In genomic region chr1:150681433-150681832, GRCm38 (mm10) we compare ENCODE assay signal across 16 mouse cellular contexts.
A peak's percentile ranks its signal among the peaks of the same experiment; 100 is the strongest.
DNase-seq lines count a peak whose midpoint lies in the region; ATAC-seq and TF ChIP-seq lines count a peak whose summit lies in the region.
"Had no signal": no experiment of that assay in that cellular context is flagged by ENCODE, and none has a peak within 500 bp of the region (broad histone marks: within the 10 kb centered on the region; RNA-seq: fewer than 3 reads in every experiment).

No protein-coding gene starts in this region.

- no peak for TF ChIP-seq CTCF in kidney, postnatal 0 days (IDR thresholded peaks at IDR 0.05; ENCODE audit: low read depth)
- no peak for TF ChIP-seq CTCF in kidney, adult 2 months (conservative IDR thresholded peaks at IDR 0.05; ENCODE audit: insufficient read depth, insufficient read length, low read depth, low read length)

- WGBS in forebrain, embryonic 15.5 days: 87% methylated on average over 3 of the region's 3 CpGs
- WGBS in forebrain, embryonic 12.5 days: 90% methylated on average over 3 of the region's 3 CpGs
- 78% methylated on average over 3 of the region's 3 CpGs for WGBS in kidney, postnatal 0 days
- WGBS in kidney, adult 2 months: 77% methylated on average over 3 of the region's 3 CpGs
- 91% methylated on average over 3 of the region's 3 CpGs for WGBS in limb, embryonic 10.5 days

- peak overlapping the region; percentile 12; the same call in 1 of the 2 replicates for H3K4me2 ChIP-seq in forebrain, embryonic 15.5 days (replicated peaks)
- no peak overlapping the region for H3K4me2 ChIP-seq in forebrain, embryonic 12.5 days
- peak overlapping the region; percentile 7; the same call in 1 of the 2 replicates for H3K4me2 ChIP-seq in kidney, postnatal 0 days (ENCODE audit: low read length)
- H3K4me2 ChIP-seq: heart, embryonic 13.5 days; intestine, embryonic 15.5 days; kidney, embryonic 15.5 days; limb, embryonic 15.5 days had no signal

- no peak overlapping the region for H3K9ac ChIP-seq in forebrain, embryonic 15.5 days (replicated peaks)
- no peak overlapping the region for H3K9ac ChIP-seq in forebrain, embryonic 12.5 days
- no peak overlapping the region for H3K9ac ChIP-seq in kidney, postnatal 0 days (ENCODE audit: low read depth, low read length)
- H3K9ac ChIP-seq: heart, embryonic 13.5 days; intestine, embryonic 15.5 days; kidney, embryonic 15.5 days; limb, embryonic 15.5 days had no signal

- no peak for TF ChIP-seq POLR2A in kidney, adult 2 months (IDR thresholded peaks at IDR 0.05; ENCODE audit: low read depth, low read length)

- intact Hi-C loops in left cerebral cortex, postnatal 14 days (cut with DNase I): no loop called here

- DNase-seq in kidney, postnatal 0 days (ENCODE audit: low spot score): no peak
- no peak for DNase-seq in kidney, adult 2 months
- peak; percentile 67 for DNase-seq in brain, adult 2 months (ENCODE audit: low read depth, low spot score)
- no peak for DNase-seq in limb, embryonic 10.5 days (ENCODE audit: low spot score)
- no peak for DNase-seq in embryo, embryonic 10 days (ENCODE audit: low spot score)
- DNase-seq in left cerebral cortex, postnatal 14 days (ENCODE audit: low spot score in 2 of 2): no peak
- DNase-seq: adrenal gland, adult 8-10 months; heart, postnatal 36 days; thymus, adult 2 months had no signal

- H3K36me3 ChIP-seq in forebrain, embryonic 15.5 days: no peaks in the 10 kb centered on the region
- no peaks in the 10 kb centered on the region for H3K36me3 ChIP-seq in forebrain, embryonic 12.5 days (replicated peaks)
- H3K36me3 ChIP-seq in kidney, postnatal 0 days (ENCODE audit: insufficient read depth, low read length): 0 out of 2 replicates have a peak, but pooled peaks cover 7% of the 10 kb centered on the region
- no peaks in the 10 kb centered on the region for H3K36me3 ChIP-seq in kidney, adult 2 months (ENCODE audit: control insufficient read depth, insufficient read depth, low read length)
- peaks cover 26% of the 10 kb centered on the region for H3K36me3 ChIP-seq in limb, embryonic 10.5 days
- H3K36me3 ChIP-seq: intestine, embryonic 15.5 days had no signal

- no peaks in the 10 kb centered on the region for H3K9me3 ChIP-seq in forebrain, embryonic 15.5 days
- no peaks in the 10 kb centered on the region for H3K9me3 ChIP-seq in forebrain, embryonic 12.5 days
- H3K9me3 ChIP-seq in kidney, postnatal 0 days (replicated peaks; ENCODE audit: low read length): no peaks in the 10 kb centered on the region
- no peaks in the 10 kb centered on the region for H3K9me3 ChIP-seq in limb, embryonic 10.5 days (replicated peaks)
- H3K9me3 ChIP-seq: heart, embryonic 13.5 days; intestine, embryonic 15.5 days; kidney, embryonic 15.5 days; limb, embryonic 15.5 days had no signal

- H3K27ac ChIP-seq in forebrain, embryonic 15.5 days (replicated peaks): no peak overlapping the region
- H3K27ac ChIP-seq in forebrain, embryonic 12.5 days: no peak overlapping the region
- no peak overlapping the region for H3K27ac ChIP-seq in kidney, postnatal 0 days
- H3K27ac ChIP-seq in kidney, adult 2 months (ENCODE audit: insufficient read depth, low read depth, low read length): no peak overlapping the region
- H3K27ac ChIP-seq in limb, embryonic 10.5 days: peak overlapping the region; percentile 63
- H3K27ac ChIP-seq: intestine, embryonic 15.5 days; kidney, embryonic 15.5 days had no signal

- H3K27me3 ChIP-seq in forebrain, embryonic 15.5 days: no peaks in the 10 kb centered on the region
- H3K27me3 ChIP-seq in forebrain, embryonic 12.5 days: no peaks in the 10 kb centered on the region
- no peaks in the 10 kb centered on the region for H3K27me3 ChIP-seq in kidney, postnatal 0 days (ENCODE audit: insufficient read depth, low read length)
- no peaks in the 10 kb centered on the region for H3K27me3 ChIP-seq in kidney, adult 2 months (replicated peaks; ENCODE audit: control insufficient read depth, insufficient read depth, low read length)
- H3K27me3 ChIP-seq in limb, embryonic 10.5 days (ENCODE audit: low read depth, poor library complexity, severe bottlenecking): no peaks in the 10 kb centered on the region
- H3K27me3 ChIP-seq: heart, embryonic 13.5 days; intestine, embryonic 15.5 days; kidney, embryonic 15.5 days; limb, embryonic 15.5 days had no signal

- H3K4me1 ChIP-seq in forebrain, embryonic 15.5 days: peaks cover 10% of the 10 kb centered on the region; the same call in 1 of the 2 replicates
- no peaks in the 10 kb centered on the region for H3K4me1 ChIP-seq in forebrain, embryonic 12.5 days
- H3K4me1 ChIP-seq in kidney, postnatal 0 days (replicated peaks; ENCODE audit: insufficient read depth, low read length): no peaks in the 10 kb centered on the region
- H3K4me1 ChIP-seq in kidney, adult 2 months (ENCODE audit: control insufficient read depth, insufficient read depth, low read length): no peaks in the 10 kb centered on the region
- H3K4me1 ChIP-seq in limb, embryonic 10.5 days: peaks cover 31% of the 10 kb centered on the region
- H3K4me1 ChIP-seq: intestine, embryonic 15.5 days; kidney, embryonic 15.5 days had no signal

- H3K4me3 ChIP-seq in forebrain, embryonic 15.5 days: no peak overlapping the region
- no peak overlapping the region for H3K4me3 ChIP-seq in forebrain, embryonic 12.5 days (replicated peaks)
- H3K4me3 ChIP-seq in kidney, postnatal 0 days (replicated peaks; ENCODE audit: low read depth, low read length): no peak overlapping the region
- no peak overlapping the region for H3K4me3 ChIP-seq in kidney, adult 2 months (ENCODE audit: insufficient read depth, low read depth, low read length)
- 0 out of 2 replicates have a peak overlapping the region, but pooled peaks have one; percentile 19 for H3K4me3 ChIP-seq in limb, embryonic 10.5 days
- H3K4me3 ChIP-seq: erythroblast, embryonic 14.5 days; heart, embryonic 13.5 days; intestine, embryonic 15.5 days; kidney, embryonic 15.5 days; limb, embryonic 15.5 days had no signal

- 0 out of 2 replicates have a peak, but pooled peaks have one; percentile 40 for ATAC-seq in forebrain, embryonic 15.5 days (replicated peaks)
- ATAC-seq in forebrain, embryonic 12.5 days (ENCODE audit: low FRiP score): no peak
- ATAC-seq in kidney, postnatal 0 days (replicated peaks; ENCODE audit: low FRiP score, low read depth): no peak
- ATAC-seq: intestine, embryonic 15.5 days had no signal
